In the genomic region with DNA sequence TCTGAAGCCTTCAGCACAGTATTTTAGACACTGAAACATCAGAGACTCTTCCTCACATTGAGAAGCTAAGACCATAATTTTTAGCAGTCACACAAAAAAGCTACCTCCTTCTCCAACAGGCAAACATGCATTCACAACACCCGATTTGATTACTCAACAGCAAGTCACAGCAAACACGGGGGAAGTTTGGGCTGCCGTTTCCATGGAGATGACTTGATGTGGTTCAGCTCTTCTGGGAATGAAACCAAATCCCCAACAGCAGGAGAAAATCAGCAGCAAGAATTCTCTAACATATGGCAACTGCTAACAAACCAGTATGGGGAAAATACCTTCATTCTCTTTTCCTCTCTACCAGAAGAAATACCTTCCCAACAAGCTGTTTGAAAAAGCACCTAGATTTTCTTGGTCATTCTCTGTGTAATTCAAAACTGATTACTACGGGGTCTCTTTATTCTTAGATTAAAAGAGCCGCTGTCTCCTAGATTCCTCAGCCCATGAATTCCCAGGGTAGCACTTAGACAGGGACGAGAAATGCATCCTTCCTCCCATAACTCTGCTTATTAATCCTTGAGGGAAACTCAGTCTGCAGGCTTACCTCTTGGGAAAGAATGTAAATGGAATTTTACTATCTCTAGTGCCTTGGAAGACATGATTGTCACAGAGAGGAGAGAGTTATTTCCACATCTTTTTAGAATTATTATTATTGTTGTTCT, we compare ENCODE assay signal across 9 mouse cellular contexts.
DNase-seq lines count a peak whose midpoint lies in the region; ATAC-seq lines count a peak whose summit lies in the region.
"Had no signal": no experiment of that assay in that cellular context is flagged by ENCODE, and none has a peak within 500 bp of the region (broad histone marks: within the 10 kb centered on the region; RNA-seq: fewer than 3 reads in every experiment).

No protein-coding gene starts in this region.

- peaks cover 5% of the 10 kb centered on the region; the same call in 1 of the 2 replicates for H3K4me1 ChIP-seq in liver, embryonic 12.5 days
- H3K4me1 ChIP-seq in embryonic facial prominence, embryonic 14.5 days (ENCODE audit: control insufficient read depth, insufficient read depth, low read length) = peaks cover 8% of the 10 kb centered on the region
- H3K4me1 ChIP-seq in midbrain, embryonic 16.5 days (ENCODE audit: control insufficient read depth, insufficient read depth, low read length) = peaks cover 15% of the 10 kb centered on the region
- H3K4me1 ChIP-seq: heart, embryonic 15.5 days had no signal

- 36% methylated on average over 6 of the region's 6 CpGs for WGBS in liver, embryonic 12.5 days (ENCODE audit: insufficient replicate concordance)
- WGBS in embryonic facial prominence, embryonic 14.5 days = 5% methylated on average over 6 of the region's 6 CpGs
- 4% methylated on average over 6 of the region's 6 CpGs for WGBS in midbrain, embryonic 16.5 days

- no peak overlapping the region for H3K9ac ChIP-seq in liver, embryonic 12.5 days
- H3K9ac ChIP-seq in embryonic facial prominence, embryonic 14.5 days (ENCODE audit: low read depth, low read length) = no peak overlapping the region
- 0 out of 2 replicates have a peak overlapping the region, but pooled peaks have one; percentile 10 for H3K9ac ChIP-seq in midbrain, embryonic 16.5 days (ENCODE audit: low read depth, low read length)
- H3K9ac ChIP-seq: heart, embryonic 15.5 days had no signal

- H3K4me3 ChIP-seq in liver, embryonic 12.5 days = no peak overlapping the region
- H3K4me3 ChIP-seq in embryonic facial prominence, embryonic 14.5 days (ENCODE audit: low read depth, low read length) = no peak overlapping the region
- H3K4me3 ChIP-seq in midbrain, embryonic 16.5 days (ENCODE audit: low read depth, low read length) = no peak overlapping the region
- H3K4me3 ChIP-seq: heart, embryonic 15.5 days had no signal

- no peaks in the 10 kb centered on the region for H3K27me3 ChIP-seq in liver, embryonic 12.5 days (replicated peaks)
- no peaks in the 10 kb centered on the region for H3K27me3 ChIP-seq in embryonic facial prominence, embryonic 14.5 days (replicated peaks; ENCODE audit: control insufficient read depth, insufficient read depth, low read length)
- no peaks in the 10 kb centered on the region for H3K27me3 ChIP-seq in midbrain, embryonic 16.5 days (ENCODE audit: control insufficient read depth, insufficient read depth, low read depth, low read length)
- H3K27me3 ChIP-seq: heart, embryonic 15.5 days had no signal

- H3K36me3 ChIP-seq in liver, embryonic 12.5 days = no peaks in the 10 kb centered on the region
- no peaks in the 10 kb centered on the region for H3K36me3 ChIP-seq in embryonic facial prominence, embryonic 14.5 days (ENCODE audit: control insufficient read depth, insufficient read depth, low read length)
- H3K36me3 ChIP-seq in midbrain, embryonic 16.5 days (ENCODE audit: control insufficient read depth, insufficient read depth, low read length) = no peaks in the 10 kb centered on the region
- H3K36me3 ChIP-seq: heart, embryonic 15.5 days had no signal

- H3K27ac ChIP-seq in liver, embryonic 12.5 days = no peak overlapping the region
- peak overlapping the region; percentile 75 for H3K27ac ChIP-seq in embryonic facial prominence, embryonic 14.5 days (replicated peaks; ENCODE audit: low read depth, low read length)
- H3K27ac ChIP-seq in midbrain, embryonic 16.5 days (ENCODE audit: low read length) = peak overlapping the region; percentile 76
- H3K27ac ChIP-seq: heart, embryonic 15.5 days had no signal

- intact Hi-C loops in left cerebral cortex, postnatal 14 days (cut with DNase I) = no loop called here

- no peaks in the 10 kb centered on the region for H3K9me3 ChIP-seq in liver, embryonic 12.5 days (replicated peaks)
- no peaks in the 10 kb centered on the region for H3K9me3 ChIP-seq in embryonic facial prominence, embryonic 14.5 days (ENCODE audit: control insufficient read depth, low read length)
- H3K9me3 ChIP-seq in midbrain, embryonic 16.5 days (replicated peaks; ENCODE audit: control insufficient read depth, low read length, poor library complexity, severe bottlenecking) = no peaks in the 10 kb centered on the region
- H3K9me3 ChIP-seq: heart, embryonic 15.5 days had no signal

- H3K4me2 ChIP-seq in liver, embryonic 12.5 days = no peak overlapping the region
- H3K4me2 ChIP-seq in embryonic facial prominence, embryonic 14.5 days (ENCODE audit: low read depth, low read length) = peak overlapping the region; percentile 28
- peak overlapping the region; percentile 39 for H3K4me2 ChIP-seq in midbrain, embryonic 16.5 days (ENCODE audit: low read length)
- H3K4me2 ChIP-seq: heart, embryonic 15.5 days had no signal

- no peak for ATAC-seq in liver, embryonic 12.5 days
- ATAC-seq in embryonic facial prominence, embryonic 14.5 days (ENCODE audit: low read depth) = peak; percentile 89
- ATAC-seq in midbrain, embryonic 16.5 days = peak; percentile 88

- peak; percentile 12 for DNase-seq in liver
- peak; percentile 93 for DNase-seq in embryonic facial prominence, embryonic 14.5 days (ENCODE audit: low spot score)
- peak; percentile 35 for DNase-seq in hindlimb bud, embryonic 11.5 days (ENCODE audit: extremely low spot score, low read depth, low spot score)
- peak; percentile 75 to 93 for DNase-seq in left cerebral cortex, postnatal 14 days (ENCODE audit: low spot score in 2 of 2)
- no peak for DNase-seq in thymus, postnatal 14 days
- no peak for DNase-seq in c-Kit-positive CD71-positive TER-119-positive erythroid progenitor cells, embryonic 14.5 days (ENCODE audit: low spot score)

Comparison
In these comparisons a context has a peak if more than half of its experiments do, and no peak if none do; other contexts are left out.
1. DNase-seq: peak in liver (single experiment), embryonic facial prominence, embryonic 14.5 days (single experiment), hindlimb bud, embryonic 11.5 days (single experiment) and left cerebral cortex, postnatal 14 days (2 of 2); none in thymus, postnatal 14 days (single experiment) and c-Kit-positive CD71-positive TER-119-positive erythroid progenitor cells, embryonic 14.5 days (single experiment).